Mouse (Mus musculus): ENCODE results near the gene Nt5c2. TPM values are rescaled to one million over a fixed set of nuclear protein-coding genes. Genes with fewer than 3 reads are reported as not detected.

Nt5c2 gene
- polyA plus RNA-seq, 1 experiment from 2014 or later: 85.4 TPM

DNA sequence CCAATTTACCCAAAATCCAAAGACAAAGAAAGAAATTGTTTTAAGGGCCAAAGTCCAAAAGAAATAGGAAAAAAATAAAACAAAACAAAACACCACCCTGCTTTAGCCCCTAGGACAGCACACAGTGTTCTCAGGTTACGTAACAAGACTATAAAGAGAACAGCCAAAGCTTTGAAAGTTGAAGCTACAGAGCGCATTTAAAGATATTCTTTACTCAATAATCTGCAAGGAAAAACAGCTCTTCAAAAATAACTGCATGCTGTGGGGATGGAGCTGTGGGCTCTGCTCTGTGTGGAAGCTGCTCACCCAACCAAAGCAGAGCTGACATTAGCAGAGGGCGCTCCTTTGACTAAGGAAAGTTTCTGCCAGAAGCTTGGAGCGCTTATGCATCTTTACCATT lies 106.0 kb downstream of the Nt5c2 start:
- H3K4me3 ChIP-seq: no peak overlapping the region
- 0 out of 2 replicates have a peak, but pooled peaks cover 2% of the 10 kb centered on the region for H3K4me1 ChIP-seq
- H3K27me3 ChIP-seq: no peaks in the 10 kb centered on the region
- no peak overlapping the region for H3K4me2 ChIP-seq
- H3K9ac ChIP-seq: no peak overlapping the region
- ATAC-seq (ENCODE audit: borderline replicate concordance, extremely low read depth, low FRiP score, low TSS enrichment): no peak
- WGBS: 85% methylated on average over 4 of the region's 4 CpGs
- H3K27ac ChIP-seq: no peak overlapping the region
- H3K9me3 ChIP-seq: no peaks in the 10 kb centered on the region
- no peaks in the 10 kb centered on the region for H3K36me3 ChIP-seq

DNA sequence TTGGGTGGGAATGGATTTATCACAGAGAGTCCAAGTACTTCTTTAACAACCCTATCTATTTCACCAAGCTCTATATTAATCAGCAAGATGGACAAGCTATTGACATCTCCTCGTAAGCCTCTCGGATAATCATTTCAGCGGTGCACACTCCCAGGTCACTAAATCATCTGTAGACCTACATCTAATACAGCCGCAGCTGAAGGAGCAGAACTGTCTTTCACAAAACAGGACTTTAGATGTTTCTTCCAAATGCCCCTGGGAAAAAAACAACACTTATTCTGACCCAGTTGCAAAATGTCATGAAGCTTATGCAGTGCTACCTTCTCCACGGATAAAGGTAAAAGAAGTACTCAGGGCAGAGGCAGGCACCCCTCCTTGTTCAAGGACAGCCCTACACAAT lies 106.7 kb downstream of the Nt5c2 start:
- Histone ChIP-seq H3K36me3 (no peaks in the 10 kb centered on the region), H3K9me3 (no peaks in the 10 kb centered on the region), H3K4me3 (no peak overlapping the region), H3K27me3 (no peaks in the 10 kb centered on the region), H3K27ac (no peak overlapping the region), H3K9ac (no peak overlapping the region), H3K4me2 (no peak overlapping the region), H3K4me1 (0 out of 2 replicates have a peak, but pooled peaks cover 2% of the 10 kb centered on the region)
- ATAC-seq (ENCODE audit: borderline replicate concordance, extremely low read depth, low FRiP score, low TSS enrichment): no peak
- 81% methylated on average over 5 of the region's 5 CpGs for WGBS

- Histone ChIP-seq H3K4me1 (0 out of 2 replicates have a peak, but pooled peaks cover 2% of the 10 kb centered on the region), H3K36me3 (no peaks in the 10 kb centered on the region), H3K9me3 (no peaks in the 10 kb centered on the region), H3K4me3 (no peak overlapping the region), H3K27me3 (no peaks in the 10 kb centered on the region), H3K4me2 (no peak overlapping the region), H3K27ac (no peak overlapping the region), H3K9ac (no peak overlapping the region)
- 85% methylated on average over 4 of the region's 4 CpGs for WGBS
- ATAC-seq (ENCODE audit: borderline replicate concordance, extremely low read depth, low FRiP score, low TSS enrichment): no peak
Measured at GRCm38 (mm10) chr19:46905971-46906370, 109.0 kb downstream of the Nt5c2 start.

- no peak for ATAC-seq (ENCODE audit: borderline replicate concordance, extremely low read depth, low FRiP score, low TSS enrichment)
- no peaks in the 10 kb centered on the region for H3K36me3 ChIP-seq
- H3K27ac ChIP-seq: no peak overlapping the region
- H3K27me3 ChIP-seq: no peaks in the 10 kb centered on the region
- H3K4me1 ChIP-seq: 0 out of 2 replicates have a peak, but pooled peaks cover 2% of the 10 kb centered on the region
- no peaks in the 10 kb centered on the region for H3K9me3 ChIP-seq
- H3K9ac ChIP-seq: no peak overlapping the region
- no peak overlapping the region for H3K4me3 ChIP-seq
- no peak overlapping the region for H3K4me2 ChIP-seq
Measured at GRCm38 (mm10) chr19:46905383-46905782, 109.6 kb downstream of the Nt5c2 start.

DNA sequence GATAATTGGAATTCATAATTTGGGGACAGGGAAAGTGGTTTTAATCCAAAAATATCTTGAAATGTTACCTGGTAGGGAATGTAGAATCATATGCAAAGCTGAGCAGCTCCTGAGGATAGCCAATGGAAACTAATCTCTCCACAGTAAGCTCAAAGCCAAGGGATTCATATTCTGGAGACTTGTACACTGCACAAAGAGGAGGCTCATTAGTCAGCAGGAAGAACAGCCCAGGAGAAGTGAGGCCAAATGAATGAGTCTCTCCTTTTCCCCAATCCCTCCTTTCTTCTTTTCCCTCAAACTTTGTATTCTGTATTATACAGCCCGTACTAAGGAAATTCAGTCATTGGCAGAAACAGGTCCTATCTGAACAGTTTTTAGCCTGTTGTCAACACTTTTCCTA lies 110.0 kb downstream of the Nt5c2 start:
- H3K4me1 ChIP-seq: 0 out of 2 replicates have a peak, but pooled peaks cover 2% of the 10 kb centered on the region
- no peak overlapping the region for H3K27ac ChIP-seq
- no peaks in the 10 kb centered on the region for H3K36me3 ChIP-seq
- H3K9me3 ChIP-seq: no peaks in the 10 kb centered on the region
- ATAC-seq (ENCODE audit: borderline replicate concordance, extremely low read depth, low FRiP score, low TSS enrichment): no peak
- WGBS: 87% methylated on average over 1 of the region's 1 CpGs
- no peak overlapping the region for H3K4me2 ChIP-seq
- no peak overlapping the region for H3K9ac ChIP-seq
- no peaks in the 10 kb centered on the region for H3K27me3 ChIP-seq
- no peak overlapping the region for H3K4me3 ChIP-seq

GRCm38 (mm10) chr19:46903379-46903778 lies 111.6 kb downstream of the Nt5c2 start:
- 86% methylated on average over 5 of the region's 5 CpGs for WGBS
- no peak for ATAC-seq (ENCODE audit: borderline replicate concordance, extremely low read depth, low FRiP score, low TSS enrichment)

GRCm38 (mm10) chr19:46901323-46901722 lies 113.6 kb downstream of the Nt5c2 start:
- Histone ChIP-seq H3K9ac (no peak overlapping the region), H3K4me2 (no peak overlapping the region), H3K36me3 (peaks cover 14% of the 10 kb centered on the region), H3K27ac (no peak overlapping the region), H3K27me3 (no peaks in the 10 kb centered on the region), H3K4me1 (no peaks in the 10 kb centered on the region), H3K4me3 (no peak overlapping the region), H3K9me3 (no peaks in the 10 kb centered on the region)
- no peak for ATAC-seq (ENCODE audit: borderline replicate concordance, extremely low read depth, low FRiP score, low TSS enrichment)
- 74% methylated on average over 5 of the region's 5 CpGs for WGBS

More at GRCm38 (mm10) chr19:46903379-46903778, 111.6 kb downstream of the Nt5c2 start:
- Histone ChIP-seq H3K4me2 (no peak overlapping the region), H3K4me1 (no peaks in the 10 kb centered on the region), H3K27me3 (no peaks in the 10 kb centered on the region), H3K4me3 (no peak overlapping the region), H3K9ac (no peak overlapping the region), H3K27ac (no peak overlapping the region), H3K9me3 (no peaks in the 10 kb centered on the region), H3K36me3 (peaks cover under 1% of the 10 kb centered on the region; the same call in 1 of the 2 replicates)

- Histone ChIP-seq H3K9me3 (no peaks in the 10 kb centered on the region), H3K4me3 (no peak overlapping the region), H3K36me3 (peaks cover 14% of the 10 kb centered on the region), H3K4me2 (no peak overlapping the region), H3K27ac (no peak overlapping the region), H3K9ac (no peak overlapping the region), H3K4me1 (no peaks in the 10 kb centered on the region), H3K27me3 (no peaks in the 10 kb centered on the region)
- ATAC-seq (ENCODE audit: borderline replicate concordance, extremely low read depth, low FRiP score, low TSS enrichment): no peak
- 91% methylated on average over 6 of the region's 6 CpGs for WGBS
Measured at GRCm38 (mm10) chr19:46900786-46901185, 114.2 kb downstream of the Nt5c2 start.

DNA sequence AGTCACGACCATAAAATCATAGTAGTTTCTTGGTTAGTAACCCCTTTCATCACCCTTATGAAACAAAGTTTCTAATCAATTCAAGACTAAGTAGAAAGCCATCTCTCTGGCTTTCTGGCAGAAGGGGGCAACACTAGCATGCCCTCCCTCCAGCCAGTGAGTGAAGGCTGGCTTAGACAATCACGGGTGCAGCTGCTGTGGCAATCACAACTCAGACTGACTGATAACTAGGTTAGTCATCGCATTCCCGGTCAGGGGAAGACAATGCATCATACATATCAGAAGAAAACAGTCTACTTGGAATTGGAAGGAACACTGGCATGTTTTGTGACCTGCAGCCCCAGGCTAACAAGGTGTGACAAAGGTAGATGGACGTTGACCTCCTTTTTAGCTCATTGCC lies 115.1 kb downstream of the Nt5c2 start:
- Histone ChIP-seq H3K9ac (no peak overlapping the region), H3K36me3 (peaks cover 14% of the 10 kb centered on the region), H3K27me3 (no peaks in the 10 kb centered on the region), H3K9me3 (no peaks in the 10 kb centered on the region), H3K4me2 (no peak overlapping the region), H3K4me3 (no peak overlapping the region), H3K4me1 (no peaks in the 10 kb centered on the region), H3K27ac (no peak overlapping the region)
- 68% methylated on average over 5 of the region's 5 CpGs for WGBS
- ATAC-seq (ENCODE audit: borderline replicate concordance, extremely low read depth, low FRiP score, low TSS enrichment): no peak

DNA sequence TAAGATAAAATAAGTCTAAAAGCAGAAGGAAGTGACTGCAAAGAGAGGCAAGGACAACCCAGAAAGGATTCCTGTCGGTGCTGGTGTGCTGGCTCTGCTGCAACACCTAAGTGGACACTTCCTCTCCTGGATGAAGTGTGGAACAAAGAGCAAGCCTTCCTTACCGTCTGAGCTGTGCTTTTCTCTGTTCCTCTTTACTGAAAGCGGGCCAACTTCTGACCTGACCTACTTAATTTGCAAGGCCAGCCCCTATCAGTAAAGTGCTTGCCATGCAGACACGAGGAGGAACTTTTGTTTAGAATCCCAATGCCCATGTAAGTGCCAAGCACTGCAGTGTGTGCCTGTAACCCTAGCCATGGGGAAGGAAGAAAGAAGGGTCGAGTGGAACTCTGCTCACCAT lies 115.6 kb downstream of the Nt5c2 start:
- Histone ChIP-seq H3K4me3 (no peak overlapping the region), H3K27me3 (no peaks in the 10 kb centered on the region), H3K4me2 (no peak overlapping the region), H3K9ac (no peak overlapping the region), H3K4me1 (no peaks in the 10 kb centered on the region), H3K27ac (no peak overlapping the region), H3K36me3 (peaks cover 14% of the 10 kb centered on the region), H3K9me3 (no peaks in the 10 kb centered on the region)
- no peak for ATAC-seq (ENCODE audit: borderline replicate concordance, extremely low read depth, low FRiP score, low TSS enrichment)
- WGBS: 38% methylated on average over 5 of the region's 5 CpGs

DNA sequence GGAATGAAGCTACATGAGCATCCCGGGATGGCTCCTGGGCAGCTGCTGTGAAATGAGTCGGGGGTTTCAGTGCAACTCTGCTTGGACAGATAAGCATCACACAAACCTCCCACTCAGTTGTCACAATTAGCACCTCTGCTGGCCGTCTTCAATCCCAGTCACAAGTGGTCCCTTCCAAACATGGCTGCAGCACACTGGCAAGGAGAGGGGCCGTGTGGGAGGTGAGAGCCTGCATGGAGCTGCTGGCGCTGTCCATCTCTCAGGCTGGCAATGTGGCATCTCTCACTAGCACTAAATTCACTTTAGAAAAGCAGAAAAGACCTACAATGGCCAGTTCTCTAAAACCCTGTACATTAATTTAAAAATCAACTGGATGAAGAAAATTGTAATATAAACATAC lies 116.7 kb downstream of the Nt5c2 start:
- WGBS: 75% methylated on average over 5 of the region's 5 CpGs
- Histone ChIP-seq H3K27me3 (no peaks in the 10 kb centered on the region), H3K4me1 (no peaks in the 10 kb centered on the region), H3K36me3 (peaks cover 18% of the 10 kb centered on the region), H3K9me3 (no peaks in the 10 kb centered on the region), H3K9ac (no peak overlapping the region), H3K4me3 (no peak overlapping the region), H3K27ac (no peak overlapping the region), H3K4me2 (no peak overlapping the region)
- ATAC-seq (ENCODE audit: borderline replicate concordance, extremely low read depth, low FRiP score, low TSS enrichment): no peak

DNA sequence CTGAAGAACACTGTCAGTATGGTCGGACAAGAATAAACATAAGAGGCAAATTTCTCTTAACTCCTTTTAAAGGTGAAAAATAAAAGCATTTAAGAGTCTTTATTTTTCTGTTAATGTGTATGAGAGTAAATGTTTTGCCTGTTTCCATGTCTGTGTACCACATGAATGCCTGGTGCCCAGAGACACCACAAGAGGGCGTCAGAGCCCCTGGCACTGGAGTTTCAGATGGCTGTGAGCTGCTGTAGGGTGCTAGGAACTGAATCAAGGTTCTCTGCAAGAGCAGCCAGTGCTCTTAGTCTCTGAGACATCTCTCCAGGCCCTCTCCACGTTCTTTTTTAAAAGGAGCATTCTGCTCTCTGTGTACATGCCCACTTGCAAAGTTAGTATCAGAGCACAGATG lies 117.8 kb downstream of the Nt5c2 start:
- Histone ChIP-seq H3K36me3 (peaks cover 25% of the 10 kb centered on the region), H3K27me3 (no peaks in the 10 kb centered on the region), H3K27ac (no peak overlapping the region), H3K4me3 (no peak overlapping the region), H3K4me2 (no peak overlapping the region), H3K4me1 (no peaks in the 10 kb centered on the region), H3K9ac (no peak overlapping the region), H3K9me3 (no peaks in the 10 kb centered on the region)
- WGBS: 80% methylated on average over 3 of the region's 3 CpGs
- ATAC-seq (ENCODE audit: borderline replicate concordance, extremely low read depth, low FRiP score, low TSS enrichment): no peak

GRCm38 (mm10) chr19:46893484-46893883 lies 121.5 kb downstream of the Nt5c2 start:
- ATAC-seq (ENCODE audit: borderline replicate concordance, extremely low read depth, low FRiP score, low TSS enrichment): no peak
- Histone ChIP-seq H3K4me1 (no peaks in the 10 kb centered on the region), H3K36me3 (peaks cover 59% of the 10 kb centered on the region), H3K9me3 (no peaks in the 10 kb centered on the region), H3K27ac (no peak overlapping the region), H3K4me3 (no peak overlapping the region), H3K9ac (no peak overlapping the region), H3K4me2 (no peak overlapping the region), H3K27me3 (no peaks in the 10 kb centered on the region)
- WGBS: 74% methylated on average over 7 of the region's 7 CpGs
